Mouse (Mus musculus): ENCODE data around the gene Cep95. TPM values are rescaled to one million over a fixed set of nuclear protein-coding genes. Genes with fewer than 3 reads are reported as not detected.
A peak's percentile ranks its signal among the peaks of the same experiment; 100 is the strongest.

Cep95 gene
- polyA plus RNA-seq, 1 experiment = 31.8 TPM

- H3K27me3 ChIP-seq (ENCODE audit: control insufficient read depth, insufficient read depth, low read length) = no peaks in the 10 kb centered on the region
- H3K4me3 ChIP-seq (replicated peaks; ENCODE audit: insufficient read depth, low read depth, low read length) = no peak overlapping the region
- H3K4me1 ChIP-seq (ENCODE audit: control insufficient read depth, insufficient read depth, low read length) = peaks cover 11% of the 10 kb centered on the region
- WGBS = 95% methylated on average over 7 of the region's 7 CpGs
- TF ChIP-seq POLR2A (IDR thresholded peaks at IDR 0.05; ENCODE audit: borderline replicate concordance, insufficient read depth, low read length) = no peak
- TF ChIP-seq CTCF (IDR thresholded peaks at IDR 0.05; ENCODE audit: borderline replicate concordance, insufficient read depth, low read depth, low read length) = no peak
- no peak for DNase-seq
- no peak overlapping the region for H3K27ac ChIP-seq (ENCODE audit: insufficient read depth, low read length)
These were observed 39.0 kb downstream of the Cep95 start for GRCm38 (mm10) chr11:106828079-106828478.

GRCm38 (mm10) chr11:106842002-106842401, 53.0 kb downstream of the Cep95 start:
- Histone ChIP-seq H3K27me3 (ENCODE audit: control insufficient read depth, insufficient read depth, low read length) (no peaks in the 10 kb centered on the region), H3K4me3 (replicated peaks; ENCODE audit: insufficient read depth, low read depth, low read length) (no peak overlapping the region), H3K27ac (ENCODE audit: insufficient read depth, low read length) (peak overlapping the region; percentile 66; the same call in 1 of the 2 replicates), H3K4me1 (ENCODE audit: control insufficient read depth, insufficient read depth, low read length) (peaks cover 6% of the 10 kb centered on the region; the same call in 1 of the 2 replicates)
- WGBS = 12% methylated on average over 3 of the region's 3 CpGs
- TF ChIP-seq CTCF (IDR thresholded peaks at IDR 0.05; ENCODE audit: borderline replicate concordance, insufficient read depth, low read depth, low read length) (no peak), POLR2A (IDR thresholded peaks at IDR 0.05; ENCODE audit: borderline replicate concordance, insufficient read depth, low read length) (peak; percentile 8; the same call in 1 of the 2 replicates)
- DNase-seq = peak; percentile 59 to 77

GRCm38 (mm10) chr11:106851438-106851837, 62.4 kb downstream of the Cep95 start:
- H3K27me3 ChIP-seq (ENCODE audit: control insufficient read depth, insufficient read depth, low read length) = no peaks in the 10 kb centered on the region
- no peak overlapping the region for H3K27ac ChIP-seq (ENCODE audit: insufficient read depth, low read length)
- WGBS = 47% methylated on average over 2 of the region's 2 CpGs
- TF ChIP-seq POLR2A (IDR thresholded peaks at IDR 0.05; ENCODE audit: borderline replicate concordance, insufficient read depth, low read length) (no peak), CTCF (IDR thresholded peaks at IDR 0.05; ENCODE audit: borderline replicate concordance, insufficient read depth, low read depth, low read length) (no peak)
- no peak for DNase-seq
- no peak overlapping the region for H3K4me3 ChIP-seq (replicated peaks; ENCODE audit: insufficient read depth, low read depth, low read length)
- no peaks in the 10 kb centered on the region for H3K4me1 ChIP-seq (ENCODE audit: control insufficient read depth, insufficient read depth, low read length)

Other genes starting within 250 kb of the Cep95 start
- 71.3 and 79.6 TPM in 2 replicates for gene Tex2, start 175.8 kb upstream of the Cep95 start, polyA plus RNA-seq (2012; rRNA removed)
- gene Pecam1, start 38.6 kb upstream of the Cep95 start, polyA plus RNA-seq (2012; rRNA removed) = 15.8 and 16.2 TPM in 2 replicates
- gene Milr1, start 38.0 kb upstream of the Cep95 start, polyA plus RNA-seq (2012; rRNA removed) = 0.10 and 0.30 TPM in 2 replicates
- gene Polg2, start 9.7 kb upstream of the Cep95 start, polyA plus RNA-seq (2012; rRNA removed) = 11.7 and 12.7 TPM in 2 replicates
- gene Ddx5, start 67 bp upstream of the Cep95 start, polyA plus RNA-seq (2012; rRNA removed) = 676 and 721 TPM in 2 replicates
- 16.3 and 18.1 TPM in 2 replicates for gene Smurf2, start 131.5 kb downstream of the Cep95 start, polyA plus RNA-seq (2012; rRNA removed)
- 30.1 and 32.2 TPM in 2 replicates for gene Kpna2, start 210.3 kb downstream of the Cep95 start, polyA plus RNA-seq (2012; rRNA removed)
- gene 1810010H24Rik, start 236.4 kb downstream of the Cep95 start, polyA plus RNA-seq (2012; rRNA removed) = 6.8 and 7.7 TPM in 2 replicates